Mouse (Mus musculus) cerebellum, postnatal 14 days (tissue): ENCODE measurements around the gene Lsm5.

Experiments used
- DNase-seq, 2 experiments: peaks; one replicate each; pipeline ENCODE4 v3.0.0; 2021; ENCODE audit warnings: mixed read lengths in 2 of 2

The Lsm5 gene

DNA sequence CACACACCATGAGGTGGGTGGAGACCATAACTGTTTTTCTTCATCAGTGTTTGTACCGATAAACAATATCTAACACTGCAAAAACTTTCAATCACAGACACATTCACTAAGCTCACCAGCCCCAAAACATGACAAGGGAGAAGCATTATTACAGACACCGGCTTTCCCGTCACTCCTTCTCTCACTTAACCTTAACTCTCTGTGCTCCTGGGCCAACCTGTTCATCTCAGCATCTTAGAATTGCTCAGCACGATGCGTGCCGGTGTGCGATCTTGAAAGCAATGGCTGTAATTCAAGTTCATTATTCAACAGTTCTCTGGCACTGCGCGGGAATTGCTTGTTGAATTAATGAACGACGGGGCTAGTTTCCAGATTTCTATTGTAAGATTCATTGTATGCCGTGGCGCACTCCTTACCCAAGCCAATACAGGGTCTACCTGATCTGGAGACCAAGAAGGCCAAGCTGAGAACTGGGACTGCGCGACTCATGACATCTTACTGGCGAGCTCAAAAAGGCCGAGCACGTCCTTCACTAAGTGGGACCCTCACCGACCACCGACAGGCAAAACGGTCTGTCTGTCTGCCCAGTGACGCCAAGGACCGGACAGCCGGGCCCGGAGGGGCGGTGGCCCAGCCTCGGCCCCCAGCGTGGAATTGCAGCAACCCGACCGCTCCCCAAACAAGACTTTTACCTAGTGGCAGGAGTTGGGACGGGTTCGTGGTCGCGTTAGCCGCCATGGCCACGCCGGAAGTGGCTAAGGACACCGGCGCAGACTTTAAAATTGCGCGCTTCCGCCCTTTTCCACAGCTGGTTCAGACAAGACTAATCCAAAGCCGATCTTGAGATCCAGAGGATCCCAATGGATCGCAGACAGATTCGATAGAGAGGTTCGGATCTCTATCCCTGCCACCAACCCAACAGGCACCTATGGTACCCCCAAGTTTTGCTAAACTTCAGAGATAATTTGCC, at the start of gene Lsm5:
Gene Lsm5 (minus strand): TSS at position 780 of the 970 bp plus-strand sequence.
- peak; percentile 85 to 88 for DNase-seq

DNA sequence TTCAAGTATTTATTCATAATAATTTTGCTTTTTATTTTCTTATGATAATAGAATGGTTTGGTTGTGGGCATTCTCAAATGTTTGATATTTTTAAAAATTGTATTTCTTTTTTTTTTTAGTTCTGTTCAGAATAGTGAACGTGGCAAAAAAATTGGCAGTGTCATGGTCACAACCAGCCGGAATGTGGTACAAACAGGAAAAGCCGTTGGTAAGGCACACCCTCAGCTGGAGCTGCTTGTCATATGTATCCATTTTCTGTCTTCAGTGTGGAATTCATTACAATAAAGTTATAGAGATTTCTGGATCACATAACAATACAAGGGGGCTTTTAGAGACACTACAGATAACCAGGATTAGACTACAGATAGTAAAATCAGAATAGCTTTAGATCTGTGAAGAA, 49.2 kb upstream of the Lsm5 start:
- DNase-seq: no peak

DNA sequence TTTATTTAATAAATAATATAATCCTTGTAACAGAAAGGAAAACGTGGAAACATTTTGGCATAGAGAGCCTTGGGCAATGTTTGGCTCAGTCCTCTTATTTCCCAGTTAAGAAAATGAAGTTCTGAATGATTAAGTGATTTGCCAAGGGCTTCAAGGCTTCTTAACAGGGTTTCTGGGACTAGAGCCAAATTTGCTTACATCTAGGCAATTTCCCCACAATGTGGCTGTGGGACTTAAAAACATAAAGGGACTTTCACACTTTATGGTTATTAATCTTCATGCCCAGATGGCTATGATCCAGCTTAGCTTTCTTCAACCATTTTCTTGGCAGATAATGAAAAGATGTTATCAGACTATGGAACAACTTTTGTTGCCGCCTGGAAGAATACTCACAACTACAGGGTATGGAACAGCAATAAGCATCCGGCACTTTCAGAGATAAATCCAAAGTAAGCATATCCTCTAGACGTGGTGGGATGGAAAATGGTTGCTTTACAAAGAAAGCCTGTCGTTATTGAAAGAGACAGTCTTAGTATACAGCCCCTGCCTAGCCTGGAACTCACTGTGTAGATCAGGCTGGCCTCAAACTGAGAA, 41.5 kb upstream of the Lsm5 start:
- DNase-seq: no peak

DNA sequence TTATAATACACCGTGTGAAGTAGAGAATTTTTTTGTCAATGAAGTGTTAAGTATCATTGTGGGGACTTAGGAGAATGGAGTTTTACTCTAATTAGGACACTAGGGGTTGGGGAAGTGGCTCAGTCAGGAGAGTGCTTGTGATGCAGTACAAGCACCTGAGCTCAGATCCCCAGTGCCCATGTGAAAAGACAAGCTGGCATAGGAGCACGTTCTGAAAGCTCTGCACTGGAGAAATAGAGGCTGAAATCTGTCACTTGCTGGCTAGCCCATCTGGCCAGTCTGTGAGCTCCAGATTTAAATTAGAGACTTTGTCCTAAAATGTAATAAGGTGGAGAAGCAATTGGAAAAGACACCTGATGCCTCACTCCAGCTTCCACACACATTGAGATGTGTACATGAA, 28.0 kb upstream of the Lsm5 start:
- no peak for DNase-seq

DNA sequence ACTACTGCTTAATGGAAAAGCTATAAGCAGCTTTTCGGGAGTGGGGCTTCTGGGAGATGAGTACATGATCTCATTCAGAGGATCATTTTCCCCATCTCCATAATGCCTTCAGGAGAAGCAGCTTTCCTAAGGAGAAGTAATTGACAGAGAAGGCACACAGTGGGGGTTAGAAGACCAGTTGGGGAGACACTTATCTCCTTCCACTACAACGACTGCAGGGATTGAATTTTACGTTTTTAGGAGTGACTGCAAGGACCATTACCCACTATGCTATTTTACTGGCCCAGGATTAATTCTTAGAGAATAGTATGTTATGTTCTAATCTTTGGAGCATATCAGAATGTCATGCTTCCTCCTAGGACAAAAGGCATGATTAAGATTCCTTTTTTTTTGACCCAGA, 16.4 kb upstream of the Lsm5 start:
- no peak for DNase-seq

DNA sequence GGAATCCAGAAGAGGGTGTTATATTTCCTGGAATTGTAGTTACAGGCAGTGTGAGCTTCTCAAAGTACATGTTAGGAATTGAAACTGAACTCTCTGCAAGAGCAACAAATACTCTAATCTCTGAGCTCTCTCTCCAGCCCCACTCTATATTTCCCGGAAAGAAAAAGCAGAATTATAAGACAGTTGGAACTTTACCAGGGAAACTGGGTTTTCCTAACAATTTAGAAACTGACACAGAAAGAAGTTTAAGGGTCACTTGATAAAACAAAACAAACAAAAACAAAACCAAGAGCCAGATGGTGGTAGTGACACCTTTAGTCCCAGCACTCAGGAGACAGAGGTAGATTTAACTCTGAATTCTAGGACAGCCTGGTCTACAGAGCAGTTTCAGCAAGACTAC, 14.6 kb upstream of the Lsm5 start:
- DNase-seq: no peak

DNA sequence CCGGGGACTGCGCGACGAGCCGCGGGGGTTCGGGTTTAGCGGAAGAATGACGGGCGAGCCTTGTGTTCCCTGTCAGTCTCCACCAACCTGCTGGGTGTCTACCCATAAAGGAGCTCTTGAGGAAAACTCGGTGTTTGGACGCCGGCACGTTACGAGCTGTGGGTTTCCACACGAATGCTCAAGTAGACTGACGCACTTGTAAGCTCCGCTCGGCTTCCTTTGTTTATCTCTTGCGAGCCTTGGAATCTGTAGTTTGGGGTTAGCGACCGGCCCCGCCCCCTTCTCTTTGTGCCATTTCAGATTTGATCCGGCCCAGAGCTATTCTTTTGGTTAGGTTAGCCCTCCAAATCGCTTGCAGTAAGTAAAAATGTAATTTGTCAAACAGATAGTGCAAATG, 10.8 kb upstream of the Lsm5 start:
- no peak for DNase-seq

DNA sequence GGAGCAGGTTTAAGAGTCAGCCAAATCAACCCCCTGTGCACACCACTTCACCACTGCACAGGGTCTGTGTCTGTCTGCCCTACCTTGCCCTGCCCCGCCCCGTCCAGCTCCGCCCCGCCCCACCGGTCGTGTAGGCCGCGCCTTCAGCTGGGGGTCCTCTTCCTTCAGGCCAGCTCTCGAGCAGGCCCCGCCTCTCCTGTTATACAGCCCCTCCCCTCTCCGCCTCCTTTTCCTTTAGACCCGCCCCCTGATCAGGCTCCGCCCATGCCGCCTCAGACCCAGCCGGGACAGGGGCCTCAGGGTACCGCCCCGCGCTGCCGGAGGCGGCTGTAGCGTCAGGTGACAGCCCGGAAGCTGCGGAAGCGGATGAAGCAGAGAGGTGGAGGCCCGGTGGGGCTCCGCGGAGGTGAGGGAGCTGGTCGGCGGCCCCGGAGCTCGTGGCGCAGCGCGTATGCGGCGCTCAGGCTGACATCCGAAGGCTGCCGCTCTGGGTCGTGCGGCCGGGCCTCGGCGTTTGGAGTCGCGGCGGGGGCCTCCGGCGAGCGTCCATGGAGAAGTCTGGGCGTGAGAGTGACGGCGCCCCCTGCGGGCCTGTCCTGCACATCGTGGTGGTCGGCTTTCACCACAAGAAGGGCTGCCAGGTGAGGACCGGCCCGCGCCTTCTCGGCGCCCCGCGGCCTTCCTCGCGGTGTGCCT, 10.2 kb upstream of the Lsm5 start, which contains the start of gene Avl9:
Gene Avl9 (plus strand): TSS at position 326 of the 696 bp plus-strand sequence.
- peak; percentile 98 for DNase-seq

DNA sequence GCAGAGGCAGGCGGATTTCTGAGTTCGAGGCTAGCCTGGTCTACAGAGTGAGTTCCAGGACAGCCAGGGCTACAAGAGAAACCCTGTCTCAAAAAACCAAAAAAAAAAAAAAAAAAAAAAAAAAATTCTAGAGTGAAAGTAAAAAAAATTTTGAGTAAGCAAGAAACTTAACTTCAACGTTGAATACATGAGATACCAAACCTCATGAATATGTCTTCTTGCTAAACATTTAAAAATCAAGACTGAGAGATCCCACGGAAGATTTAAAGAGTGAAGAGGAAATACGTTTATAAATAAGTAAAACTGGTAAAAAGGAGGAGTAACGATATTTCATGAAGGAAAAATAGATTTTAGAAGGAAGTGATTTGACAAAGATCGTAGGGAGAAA, 9.7 kb upstream of the Lsm5 start:
- no peak for DNase-seq

DNA sequence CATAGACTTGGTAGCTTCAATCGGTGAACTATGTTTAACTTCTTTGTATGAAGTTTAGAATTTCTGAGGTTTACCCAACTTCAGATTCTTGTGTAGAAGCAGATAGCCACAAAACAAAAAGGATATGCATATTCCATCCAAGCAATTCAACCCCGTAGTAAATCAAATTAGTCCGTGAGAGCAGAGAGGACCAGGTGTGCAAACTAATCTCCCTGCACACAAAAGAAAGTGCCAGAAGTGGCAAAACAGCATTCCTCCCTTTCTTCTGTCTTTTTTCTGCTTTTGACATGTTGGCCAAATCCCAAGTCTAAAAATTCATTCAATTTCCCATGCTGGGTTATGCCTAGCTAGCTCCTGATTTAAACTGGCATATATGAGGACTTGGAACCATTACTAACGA, 12.1 kb downstream of the Lsm5 start:
- no peak for DNase-seq

DNA sequence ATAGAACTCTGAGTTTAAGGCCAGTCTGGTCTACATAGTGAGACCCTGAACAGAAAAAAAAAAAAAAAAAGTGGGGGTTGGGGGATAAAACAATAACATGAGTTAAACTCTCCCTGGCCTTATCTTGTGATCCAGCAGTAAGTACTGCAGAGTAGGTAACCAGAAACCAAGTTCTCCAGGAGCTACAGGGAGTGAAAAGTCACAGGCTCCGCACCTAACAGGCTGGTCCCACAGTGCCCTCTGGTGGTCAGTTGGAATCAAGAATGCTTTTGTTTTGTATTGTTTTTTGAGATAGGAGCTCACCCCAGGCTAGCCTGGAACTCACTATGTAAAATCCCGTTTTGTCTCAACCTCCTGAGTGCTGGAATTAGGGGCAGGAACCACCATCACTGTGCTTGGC, 13.3 kb downstream of the Lsm5 start:
- DNase-seq: peak; percentile 82 to 88

DNA sequence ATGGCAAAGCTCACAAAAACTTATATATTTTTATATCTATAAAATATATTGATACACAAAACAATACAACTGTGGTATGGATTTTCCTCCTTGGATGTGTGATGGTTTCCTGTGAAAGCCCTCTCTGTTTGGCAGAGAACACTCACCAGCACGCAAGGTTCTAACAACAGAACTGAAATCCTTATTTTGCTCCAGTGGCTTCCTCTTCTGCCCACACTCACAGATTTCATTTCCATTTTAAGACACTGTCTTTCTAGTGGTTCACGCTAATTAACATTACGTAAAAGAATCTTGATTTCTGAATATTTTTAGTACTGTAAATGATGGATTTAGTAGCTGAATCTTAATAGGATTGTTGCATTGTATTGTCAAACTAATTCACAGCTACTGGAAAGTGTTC, 16.3 kb downstream of the Lsm5 start:
- DNase-seq: no peak

DNA sequence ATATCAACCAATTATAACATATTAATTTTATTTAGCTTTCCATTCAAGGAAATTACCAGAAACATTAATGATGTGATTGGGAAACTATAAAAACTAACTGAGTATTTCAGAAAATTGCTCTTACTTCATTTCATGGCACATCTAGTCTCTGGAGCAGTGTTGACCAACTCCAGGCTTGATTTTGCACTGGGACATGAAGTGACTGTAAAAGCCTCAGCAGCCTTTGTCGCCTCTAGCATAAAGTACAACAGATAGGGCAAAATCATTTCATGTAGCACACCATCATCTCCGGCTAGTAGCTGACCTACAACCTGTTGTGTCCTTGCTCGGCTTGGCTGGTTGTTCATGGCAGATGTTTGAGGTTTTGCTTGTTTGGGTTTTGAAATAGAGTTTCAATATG, 40.1 kb downstream of the Lsm5 start:
- DNase-seq: no peak

DNA sequence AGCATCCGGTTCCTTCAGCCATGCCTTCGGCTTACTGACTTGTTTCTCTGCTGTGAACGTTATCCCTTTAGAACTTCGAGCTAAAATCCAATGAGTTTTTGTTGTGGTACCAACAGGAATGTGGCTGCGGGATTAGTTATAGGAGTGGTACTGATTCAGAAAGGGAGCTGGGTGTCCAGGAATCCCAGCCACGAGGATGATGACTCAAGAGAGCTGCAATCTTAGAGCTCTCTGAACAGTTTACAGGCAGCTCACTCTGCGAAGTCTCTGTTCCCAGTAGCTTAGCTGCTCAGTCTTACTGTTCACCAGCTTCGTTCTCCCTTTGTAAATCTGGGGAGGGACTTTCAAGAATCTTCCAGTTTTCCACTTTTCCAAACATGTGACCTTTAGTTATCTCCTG, 49.1 kb downstream of the Lsm5 start:
- no peak for DNase-seq

DNA sequence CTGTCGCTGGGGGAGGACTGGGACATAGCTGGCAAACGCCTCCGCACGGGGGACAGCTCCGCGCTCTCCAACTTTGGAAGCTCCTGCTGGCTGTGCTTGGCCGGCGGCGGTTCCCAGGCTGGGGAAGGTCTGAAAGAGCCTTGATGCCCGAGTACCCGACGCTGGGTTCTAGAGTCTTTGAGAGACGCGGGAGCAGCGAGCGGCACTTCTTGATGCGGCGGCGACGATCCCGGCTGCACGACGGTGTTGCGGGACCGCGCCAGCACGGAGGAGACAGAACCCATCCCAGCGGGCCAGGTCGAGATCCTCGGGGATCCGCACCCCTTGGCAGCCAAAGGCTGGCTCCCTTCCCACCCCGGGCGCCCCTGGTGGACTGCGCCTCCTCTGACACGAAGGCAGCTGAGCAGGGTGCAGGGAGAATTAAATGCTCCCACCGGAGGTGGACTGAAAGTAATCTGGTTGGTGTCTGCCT, 52.4 kb downstream of the Lsm5 start:
- DNase-seq: peak; percentile 13 to 33
